Mouse (Mus musculus) R1 (cell line): ENCODE measurements at regions not wholly inside any gene's neighbourhood (a gene's known extent, or its start where the extent isn't known, plus 50 kb on each side); places are given as distances from the start of the nearest gene placed in this dataset.
A peak's percentile ranks its signal among the peaks of the same experiment; 100 is the strongest.
"Not testable (repeated sequence)": the region's sequence is repeated elsewhere in the genome, so short reads cannot be mapped to it uniquely, and the experiment has no call there.

Experiments used
- DNase-seq: peaks from one replicate; pipeline ENCODE4 v3.0.0-alpha.2; 2018; ENCODE audit warnings: low read depth, low spot score

DNA sequence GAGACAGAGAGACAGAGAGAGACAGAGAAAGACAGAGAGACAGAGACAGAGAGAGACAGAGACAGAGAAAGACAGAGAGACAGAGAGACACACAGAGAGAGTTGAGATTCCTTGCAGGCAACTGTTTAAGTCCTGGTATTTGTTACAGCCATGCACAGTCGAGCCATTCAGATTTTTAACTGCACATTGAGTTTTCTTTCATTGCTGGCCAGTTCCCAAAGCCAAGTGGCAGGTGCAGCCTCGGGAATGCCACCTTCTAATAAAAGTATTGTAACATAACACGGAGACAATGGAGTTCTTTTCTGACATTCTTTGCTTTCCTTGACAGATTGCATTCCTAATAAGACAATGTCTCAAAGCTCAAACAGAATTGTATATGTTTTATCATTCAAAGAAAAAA lies 306.3 kb upstream of the Flrt2 start:
- DNase-seq = no peak

DNA sequence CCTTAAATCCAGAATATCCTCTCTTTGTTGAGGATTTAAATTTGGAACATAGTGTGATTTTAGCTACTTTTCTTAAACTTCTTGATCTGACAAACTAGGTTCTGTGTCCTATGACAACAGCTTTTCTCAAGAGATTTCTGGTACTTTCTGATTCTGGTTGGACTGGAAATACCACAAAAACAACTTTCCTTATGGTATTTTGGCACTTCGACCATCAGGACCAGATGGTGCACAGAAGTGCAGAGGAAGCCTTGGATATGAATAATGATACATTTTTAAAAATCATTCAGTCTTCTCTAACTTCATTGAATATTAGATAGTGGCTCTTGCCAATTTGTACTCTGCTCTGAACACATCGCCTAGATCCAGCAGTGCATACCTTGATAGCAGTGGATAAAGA lies 303.8 kb upstream of the Flrt2 start:
- DNase-seq = no peak

DNA sequence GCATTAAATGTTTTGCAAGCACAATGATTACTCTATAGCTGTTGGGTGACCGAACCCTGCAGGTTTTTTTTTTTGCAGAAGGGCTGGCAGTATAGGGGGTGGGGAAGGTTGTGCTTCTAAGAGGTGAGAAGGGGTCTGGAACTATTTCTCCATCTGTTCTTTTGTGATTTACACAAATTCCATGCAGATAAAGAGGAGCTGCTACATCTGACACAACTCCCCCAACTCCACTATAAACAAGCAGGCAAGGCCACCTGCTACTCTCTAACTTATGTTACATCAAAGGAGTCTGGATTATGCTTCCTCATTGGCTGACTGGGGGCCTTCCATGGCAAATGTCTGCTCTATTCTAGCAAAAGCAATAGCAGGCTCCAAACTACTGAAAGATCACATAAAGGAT lies 299.2 kb upstream of the Flrt2 start:
- DNase-seq = no peak

DNA sequence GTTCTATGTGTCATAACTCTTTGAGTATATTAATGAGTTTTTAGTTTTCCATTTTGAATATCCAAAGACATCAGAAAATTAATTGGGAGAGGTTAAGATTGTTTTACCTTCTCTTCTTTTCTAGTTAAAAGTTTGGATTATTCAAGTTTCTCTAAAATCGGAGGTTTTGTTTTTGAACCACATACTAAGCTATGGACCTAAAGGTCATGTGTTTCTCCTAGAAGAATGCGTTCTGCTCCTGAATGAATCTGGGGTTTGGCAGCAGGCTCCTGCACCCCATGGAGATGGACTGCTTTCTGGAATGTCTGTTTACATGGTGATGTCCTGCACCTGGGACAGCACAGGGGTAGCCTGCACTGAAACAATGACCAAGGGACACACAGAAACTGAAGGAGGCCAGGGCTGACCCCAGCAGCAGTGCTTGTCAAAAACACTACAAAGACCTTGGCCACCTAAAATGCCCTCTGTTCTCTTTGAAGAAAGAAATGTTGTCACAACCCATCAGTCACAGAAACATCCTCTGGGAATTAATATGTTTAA lies 297.0 kb upstream of the Flrt2 start:
- DNase-seq = no peak

DNA sequence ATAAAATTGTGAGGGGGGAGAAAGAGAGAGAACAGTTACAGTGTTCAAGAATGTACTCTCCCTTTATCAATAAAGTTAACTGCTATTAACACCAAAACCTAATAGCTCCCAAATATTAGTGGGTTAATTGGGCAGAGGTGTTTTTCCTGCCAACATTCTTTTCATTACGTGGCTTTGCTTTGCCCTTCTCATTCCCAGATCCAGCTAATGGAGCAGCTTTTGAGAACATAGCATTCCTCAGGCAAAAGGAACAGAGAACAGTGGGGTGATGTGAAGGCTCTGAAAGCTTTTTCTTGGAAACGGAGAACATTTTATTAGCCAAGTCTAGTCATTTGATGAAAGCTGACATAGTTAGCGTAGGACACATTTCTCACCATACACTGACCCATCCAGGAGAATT lies 271.2 kb upstream of the Flrt2 start:
- no peak for DNase-seq

DNA sequence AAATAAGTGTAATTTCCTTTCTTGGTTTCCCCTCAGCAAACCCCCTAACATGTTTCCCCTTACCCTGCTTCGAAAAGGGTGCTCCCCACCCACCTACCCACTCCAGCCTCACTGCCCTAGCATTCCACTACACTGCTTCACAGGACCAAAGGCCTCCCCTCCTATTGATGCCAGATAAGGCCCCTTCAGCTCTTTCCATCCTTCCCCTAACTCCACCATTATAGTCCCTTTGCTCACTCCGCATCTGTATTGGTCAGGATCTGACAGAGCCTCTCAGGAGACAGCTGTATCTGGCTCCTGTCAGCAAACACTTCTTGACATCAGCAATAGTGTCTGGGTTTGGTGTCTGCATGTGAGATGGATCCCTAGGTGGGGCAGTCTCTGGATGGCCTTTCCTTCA lies 267.3 kb upstream of the Flrt2 start:
- DNase-seq = no peak

DNA sequence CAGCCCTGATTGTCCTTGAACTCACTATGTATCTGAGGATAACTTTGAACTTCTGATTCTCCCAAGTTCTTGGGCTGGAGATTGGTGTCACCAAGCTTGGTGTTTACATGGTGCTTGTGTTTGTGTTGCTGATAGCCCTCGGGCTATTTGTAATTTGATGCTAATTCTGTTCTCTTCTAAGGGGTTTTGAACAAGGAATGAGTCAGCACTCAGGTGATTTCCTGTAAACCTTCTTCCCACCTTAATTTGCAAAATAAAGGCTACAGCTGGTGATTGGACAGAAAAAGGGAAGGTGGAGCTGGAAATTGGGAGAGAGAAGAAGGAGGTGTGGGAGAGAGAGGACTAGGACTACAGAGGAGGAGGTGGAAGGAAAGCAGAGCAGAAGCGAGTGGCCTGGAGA lies 254.8 kb upstream of the Flrt2 start:
- peak; percentile 93 for DNase-seq

DNA sequence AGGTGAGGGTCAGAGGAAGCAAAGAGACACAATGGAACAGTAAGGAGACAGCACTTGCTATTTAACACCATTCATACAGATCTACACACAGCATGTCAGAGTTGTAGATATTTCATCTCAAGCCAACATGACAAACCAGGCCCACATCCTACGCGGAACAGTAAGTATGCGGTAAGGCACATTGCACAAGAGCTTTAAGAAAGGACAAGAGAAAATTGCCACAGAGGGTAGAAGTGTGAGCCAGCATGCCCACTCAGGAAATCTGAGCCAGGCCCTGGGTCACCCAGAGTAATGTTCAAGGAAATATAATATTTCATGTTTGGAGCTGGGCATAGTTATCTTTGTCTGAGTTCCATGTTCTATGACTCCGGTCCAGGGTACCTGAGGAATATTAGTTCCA lies 234.5 kb upstream of the Flrt2 start:
- no peak for DNase-seq

DNA sequence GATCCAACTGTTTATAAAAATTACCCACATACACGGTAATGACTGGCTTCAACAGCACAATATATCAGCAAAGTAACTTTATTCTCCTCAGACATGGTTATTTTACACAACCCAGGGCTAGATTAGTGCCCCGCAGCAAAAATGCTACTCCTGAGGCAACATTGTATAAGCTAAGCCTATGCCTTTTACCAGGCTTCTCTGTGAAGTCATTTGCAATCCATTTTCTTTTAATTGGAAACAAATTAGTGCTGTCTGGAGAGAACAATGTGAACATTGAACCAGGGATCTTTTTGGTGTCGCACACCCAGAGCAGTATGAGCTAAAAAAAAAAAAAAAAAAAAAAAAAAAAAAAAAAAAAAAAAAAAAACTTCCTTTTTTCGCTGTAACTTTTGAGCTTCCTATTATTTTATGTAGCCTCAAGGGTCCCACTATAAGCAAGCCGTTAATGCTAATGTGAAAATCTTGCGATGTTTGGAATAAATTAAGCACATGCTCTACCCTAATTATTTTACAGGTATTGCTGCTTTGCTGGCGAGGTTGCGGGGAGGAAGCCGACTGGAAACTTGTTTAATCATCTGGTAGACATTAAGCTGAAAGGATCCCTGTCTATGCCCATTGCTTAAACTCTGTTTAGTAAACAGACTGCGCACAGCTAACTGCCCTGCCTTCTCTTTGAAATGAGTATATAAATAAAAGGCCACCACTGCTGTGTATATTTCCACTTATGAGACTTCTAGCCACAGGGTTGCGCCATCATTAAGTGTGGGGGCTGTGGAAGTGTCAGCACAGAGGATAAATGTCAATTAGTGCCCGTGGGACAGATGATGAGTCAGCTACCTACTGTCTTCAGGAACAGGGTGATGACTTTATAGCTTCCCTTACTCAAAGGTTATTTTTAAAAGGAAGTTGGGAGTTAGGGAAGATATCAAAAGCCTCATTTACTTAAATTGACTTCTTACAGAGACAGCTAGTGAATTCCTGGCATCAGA lies 225.2 kb upstream of the Flrt2 start:
- DNase-seq = no peak

DNA sequence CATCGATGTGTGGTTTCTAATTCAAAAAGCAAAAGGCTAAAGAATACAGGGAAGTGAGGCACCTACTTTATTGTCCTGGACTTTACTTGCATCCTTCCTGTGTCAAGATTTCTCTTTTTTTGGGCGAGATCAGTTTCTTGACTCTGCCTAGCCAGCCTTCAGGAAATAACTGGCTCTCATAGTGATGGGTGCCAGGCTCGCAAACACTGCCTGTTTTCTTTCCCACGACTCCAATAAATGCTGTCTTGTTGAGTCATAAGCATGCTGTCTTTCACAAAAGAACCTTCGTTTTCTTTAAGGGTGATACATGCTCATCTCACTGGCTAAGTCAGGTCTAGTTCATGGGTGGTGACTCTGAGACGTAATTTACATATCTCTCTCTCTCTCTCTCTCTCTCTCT lies 222.1 kb upstream of the Flrt2 start:
- DNase-seq = no peak

DNA sequence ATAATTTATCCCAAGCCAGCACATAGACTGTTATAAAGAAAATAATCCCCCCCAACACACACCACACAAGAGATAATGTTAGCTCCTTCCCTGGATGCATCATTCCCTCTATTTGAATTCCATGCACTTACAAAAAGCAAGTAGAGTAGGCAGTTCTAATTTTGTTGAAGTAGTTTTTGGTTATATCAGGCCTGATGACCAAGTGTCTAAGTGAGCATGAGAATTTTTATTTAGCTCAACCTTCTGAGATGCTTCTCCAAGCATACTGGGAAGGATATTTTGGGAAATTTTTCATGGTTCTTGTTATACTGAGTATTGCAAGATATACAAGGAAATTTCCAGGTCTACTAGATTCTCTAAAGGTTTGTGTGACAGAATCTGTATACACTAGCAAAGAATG lies 205.5 kb upstream of the Flrt2 start:
- DNase-seq = no peak

DNA sequence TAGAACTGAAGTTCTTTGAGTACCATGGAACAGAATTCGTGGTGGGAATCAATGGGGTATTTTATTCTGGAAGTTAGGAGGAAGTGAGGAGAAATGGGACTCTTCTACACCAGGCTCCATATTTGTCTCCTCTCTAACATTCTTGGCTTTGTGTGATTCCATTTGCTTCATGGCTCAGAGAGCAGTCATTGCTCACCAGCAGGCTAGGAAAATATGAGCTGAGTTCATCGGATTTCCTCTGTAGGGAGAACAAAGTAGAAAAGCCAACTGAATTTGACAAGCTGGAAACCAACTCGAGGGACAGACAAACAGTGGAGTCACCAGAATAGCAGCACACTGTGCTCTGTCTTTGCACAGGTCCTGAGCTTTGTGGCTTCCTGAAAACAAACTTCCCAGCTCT lies 203.7 kb upstream of the Flrt2 start:
- DNase-seq = no peak

DNA sequence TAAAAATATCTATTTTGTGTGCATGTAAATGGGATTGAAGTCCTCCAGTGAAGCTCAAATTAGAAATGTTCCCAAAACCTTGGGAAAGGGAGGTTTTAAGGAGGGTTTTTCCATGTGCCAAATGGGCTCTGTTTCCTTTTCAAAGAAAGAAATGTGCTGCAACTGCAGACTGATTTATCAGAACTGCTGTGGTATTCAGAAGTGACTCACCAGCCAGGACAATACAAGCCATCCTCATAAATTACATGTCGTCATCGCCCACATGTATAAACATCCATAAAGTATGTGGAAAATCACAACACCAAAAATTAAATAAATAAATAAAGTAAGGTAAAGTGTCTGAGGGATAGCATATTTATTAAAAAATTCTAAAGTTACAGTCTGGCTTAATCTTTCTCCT lies 202.7 kb upstream of the Flrt2 start:
- no peak for DNase-seq

DNA sequence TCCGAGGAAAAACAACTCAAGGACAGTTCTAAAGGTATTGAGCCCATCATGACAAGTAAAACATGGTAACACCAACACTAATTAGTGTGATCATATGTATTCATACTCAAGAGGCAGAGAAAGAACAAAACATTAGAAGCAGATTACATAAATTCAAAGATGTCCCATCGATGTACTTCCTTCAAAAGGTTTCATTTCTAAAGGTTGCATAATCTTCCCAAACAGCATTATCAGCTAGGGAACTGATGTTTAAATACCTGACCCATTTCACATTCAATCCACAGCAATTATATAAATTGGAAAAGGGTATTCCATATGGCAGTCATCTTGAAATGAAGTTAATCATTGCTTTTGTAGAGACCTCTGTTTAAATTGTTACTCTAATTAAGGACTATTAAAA lies 202.2 kb upstream of the Flrt2 start:
- DNase-seq = no peak

DNA sequence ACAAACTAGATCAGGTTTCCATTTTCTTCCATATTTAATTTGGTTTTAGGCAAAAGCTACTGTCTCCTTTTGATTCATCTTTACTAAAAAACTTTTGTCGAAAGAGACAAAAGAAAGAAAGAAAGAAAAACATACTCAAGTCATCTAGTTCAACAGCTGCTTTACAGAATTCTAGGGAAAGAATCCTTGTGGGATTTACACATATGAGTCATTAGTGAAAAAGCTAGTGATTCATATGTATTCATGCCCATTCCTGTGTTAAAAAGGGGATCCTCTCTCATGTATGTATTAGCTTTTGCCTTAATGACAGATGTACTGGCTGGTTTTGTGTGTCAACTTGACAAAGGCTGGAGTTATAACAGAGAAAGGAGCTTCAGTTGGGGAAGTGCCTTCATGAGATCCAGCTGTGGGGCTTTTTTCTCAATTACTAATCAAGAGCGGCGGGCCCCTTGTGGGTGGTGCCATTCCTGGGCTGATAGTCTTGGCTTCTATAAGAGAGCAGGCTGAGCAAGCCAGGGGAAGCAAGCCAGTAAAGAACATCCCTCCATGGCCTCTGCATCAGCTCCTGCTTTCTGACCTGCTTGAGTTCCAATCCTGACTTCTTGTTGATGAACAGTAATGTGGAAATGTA lies 200.1 kb upstream of the Flrt2 start:
- DNase-seq = not testable (repeated sequence)

DNA sequence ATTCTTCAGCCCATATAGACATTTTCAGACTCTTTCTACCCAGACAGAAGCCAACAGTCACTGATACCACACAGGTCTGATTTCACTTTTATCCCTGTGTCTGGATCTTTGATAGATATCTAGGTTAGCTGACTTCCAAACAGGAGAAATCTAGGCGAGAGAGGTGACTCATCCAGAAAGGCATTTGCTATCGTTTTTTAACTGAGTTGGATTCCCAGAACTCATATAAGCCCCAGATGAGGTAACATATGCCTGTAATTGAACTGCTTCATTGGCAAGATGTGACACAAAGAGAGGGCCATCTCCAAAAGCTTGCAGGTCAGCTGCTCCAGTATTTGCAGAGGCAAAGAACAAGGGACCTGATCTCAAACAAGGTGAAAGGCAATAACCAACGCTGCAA lies 190.6 kb upstream of the Flrt2 start:
- DNase-seq = no peak

DNA sequence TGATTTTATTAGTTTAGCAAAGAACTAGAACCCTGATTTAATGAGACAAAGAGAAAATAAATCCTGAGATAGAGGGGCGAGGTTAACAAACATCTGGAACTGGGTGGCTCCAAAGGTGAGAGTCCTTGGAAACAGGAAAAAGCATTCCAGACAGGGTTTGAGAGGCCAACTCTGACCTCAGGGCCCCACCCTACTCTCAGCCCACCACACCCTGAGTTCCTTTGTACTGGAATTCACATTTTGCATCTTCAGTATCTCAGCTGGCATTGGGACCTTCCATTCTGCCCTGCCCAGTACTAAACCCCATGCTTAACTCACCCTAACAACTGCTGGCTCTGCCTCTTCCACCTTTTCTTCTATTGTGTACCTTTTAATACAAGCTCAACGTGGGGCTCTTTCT lies 172.0 kb upstream of the Flrt2 start:
- peak; percentile 71 for DNase-seq

DNA sequence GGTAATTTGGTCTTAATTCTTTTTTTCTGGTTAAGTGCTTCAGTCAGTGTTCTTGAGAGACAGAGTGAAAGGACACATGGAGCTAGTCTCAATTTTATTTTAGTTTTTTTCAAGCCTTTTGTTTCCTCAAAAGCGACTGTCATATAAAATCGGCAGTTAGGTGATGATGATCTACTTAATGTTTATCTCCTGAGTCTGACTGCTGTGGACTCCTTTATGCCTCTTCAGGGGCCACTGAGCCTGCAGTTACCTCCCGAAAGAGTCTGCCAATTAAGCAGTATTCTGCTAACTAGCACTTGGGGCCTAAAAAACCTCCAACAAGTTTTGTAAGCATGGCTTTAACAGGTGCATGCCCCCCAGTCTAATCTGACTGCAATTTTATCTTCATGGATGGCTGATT lies 170.0 kb upstream of the Flrt2 start:
- no peak for DNase-seq

DNA sequence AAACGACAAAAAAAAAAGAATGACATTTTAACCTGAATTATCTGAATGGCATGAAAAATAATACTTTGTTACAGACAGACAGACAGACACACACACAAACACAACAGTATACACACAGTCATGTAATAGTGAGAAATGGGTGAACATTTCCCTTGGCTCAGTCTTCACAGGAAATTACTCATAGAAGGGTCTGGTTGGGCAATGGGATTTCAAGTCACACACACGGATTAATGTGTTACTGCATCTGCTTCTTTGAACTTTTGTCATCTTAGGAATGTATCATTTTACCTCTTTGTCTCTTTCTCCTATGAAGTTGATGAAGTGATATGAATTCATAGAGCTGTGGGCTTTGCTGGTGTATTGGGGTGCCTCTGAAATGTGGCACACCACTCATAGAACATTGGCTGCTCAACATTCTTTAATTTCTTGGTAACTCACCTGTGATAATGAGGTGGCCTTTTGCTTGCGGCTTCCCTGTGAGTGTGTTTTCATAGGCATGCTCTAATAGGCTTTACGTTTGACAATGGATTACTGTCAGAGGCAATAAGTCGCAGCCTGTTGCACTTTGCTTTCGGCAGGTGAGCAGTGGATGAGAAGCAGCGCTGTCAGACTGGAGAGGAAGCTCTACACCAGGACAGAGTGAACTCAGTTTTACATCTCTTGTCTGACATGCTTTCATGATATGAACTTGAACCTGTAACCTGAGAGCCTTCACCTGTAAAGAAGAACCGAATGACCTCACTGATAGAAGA lies 158.0 kb upstream of the Flrt2 start:
- DNase-seq = no peak

DNA sequence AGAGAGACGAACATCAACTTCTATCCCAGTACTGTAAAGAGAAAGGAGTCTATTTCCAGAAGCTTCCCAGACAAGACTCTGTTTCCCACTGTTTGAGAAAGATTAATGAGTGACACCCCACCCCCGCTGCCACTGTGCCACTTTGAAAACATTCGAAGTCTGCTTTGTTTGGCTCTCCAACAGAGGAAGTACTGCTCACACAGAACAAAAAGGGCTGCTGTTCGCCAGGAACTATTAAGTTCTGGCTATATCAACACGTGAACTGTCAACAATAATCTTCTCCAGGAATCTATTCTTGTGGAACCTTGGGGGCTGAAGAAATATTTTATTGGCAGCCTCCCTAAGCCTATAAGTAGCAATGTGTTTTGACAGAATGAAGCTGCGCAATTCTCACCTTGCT lies 144.7 kb upstream of the Flrt2 start:
- DNase-seq = no peak

DNA sequence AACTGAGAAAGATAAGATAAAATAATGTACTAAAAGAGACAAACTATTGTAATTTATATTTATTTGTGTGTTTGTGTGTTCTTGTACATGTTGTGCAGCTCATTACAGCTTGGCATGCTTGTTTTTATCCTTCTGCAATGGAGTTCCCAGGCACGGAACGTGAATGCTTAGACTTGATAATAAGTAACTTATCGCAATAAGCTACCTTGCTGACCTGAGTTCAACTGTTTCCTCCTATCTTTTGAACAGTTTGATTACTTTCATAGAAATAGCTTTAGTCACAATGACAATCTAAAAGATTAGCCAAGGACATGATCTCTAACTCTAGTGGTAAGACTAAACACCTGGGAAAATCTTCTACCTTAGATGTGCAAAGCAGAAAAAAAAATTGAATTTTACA lies 138.9 kb upstream of the Flrt2 start:
- DNase-seq = no peak

DNA sequence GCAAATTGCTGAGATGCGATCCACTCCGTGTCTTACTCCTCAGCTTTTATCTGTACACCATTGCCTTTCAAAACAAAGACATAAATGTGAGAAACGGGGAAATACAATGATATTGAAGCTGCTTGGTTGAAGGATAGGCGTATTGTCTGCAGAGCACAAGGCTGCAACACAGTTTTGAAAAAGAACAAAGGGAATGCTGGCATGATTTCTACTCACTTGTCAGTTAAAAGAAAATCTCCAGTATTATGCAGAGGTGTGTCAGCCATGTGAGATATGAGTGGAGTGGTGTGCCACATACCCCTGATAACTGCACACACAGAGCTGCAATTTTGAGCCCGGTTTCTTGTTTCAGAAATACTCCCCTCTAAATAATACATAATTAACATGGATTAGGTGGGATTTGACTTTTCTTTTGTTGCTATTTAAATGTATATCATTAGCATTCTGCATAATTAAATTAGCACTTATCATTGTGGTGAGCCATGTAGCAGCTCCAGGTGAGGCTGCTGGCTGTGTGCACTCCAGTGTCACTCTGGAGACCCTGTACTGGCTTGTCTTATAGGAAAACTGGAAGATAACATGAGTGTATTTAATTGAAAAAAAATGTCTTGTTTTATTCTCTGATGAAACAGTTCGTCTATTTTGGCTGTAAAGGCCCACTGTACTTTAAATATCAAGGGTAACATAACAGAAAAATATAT lies 133.2 kb upstream of the Flrt2 start:
- DNase-seq = no peak
